Mouse (Mus musculus): Measurements from ENCODE around the gene Fgfr2. TPM values are rescaled to one million over a fixed set of nuclear protein-coding genes. Genes with fewer than 3 reads are reported as not detected.

The Fgfr2 gene
- polyA plus RNA-seq, 1 experiment from 2014 or later, result 18.5 TPM

DNA sequence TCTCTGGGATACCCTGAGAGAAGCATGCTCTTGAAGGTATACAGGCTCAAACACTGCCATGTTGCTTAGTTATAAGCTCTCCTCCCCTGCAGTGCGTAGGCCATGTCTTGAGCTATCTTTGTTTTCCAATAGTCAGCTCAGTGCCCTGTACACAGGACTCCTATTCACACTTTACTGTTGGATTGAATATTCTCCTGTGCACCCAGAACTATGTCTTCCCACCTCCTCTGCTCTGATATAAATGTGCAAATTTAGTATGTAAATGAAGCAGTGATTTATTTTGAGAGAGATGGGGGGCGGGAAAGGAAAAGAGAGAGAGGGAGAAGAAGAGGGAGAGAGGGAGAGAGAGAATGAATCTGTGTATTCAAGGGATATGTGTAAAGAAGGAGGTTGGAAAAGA lies 1267.5 kb downstream of the Fgfr2 start:
- Histone ChIP-seq H3K4me1 (no peaks in the 10 kb centered on the region), H3K36me3 (no peaks in the 10 kb centered on the region), H3K4me2 (no peak overlapping the region), H3K27me3 (replicated peaks) (no peaks in the 10 kb centered on the region), H3K4me3 (no peak overlapping the region), H3K9ac (no peak overlapping the region), H3K9me3 (replicated peaks) (no peaks in the 10 kb centered on the region), H3K27ac (no peak overlapping the region)
- ATAC-seq, result no peak
- 81% methylated on average over 2 of the region's 2 CpGs for WGBS (ENCODE audit: insufficient replicate concordance)

DNA sequence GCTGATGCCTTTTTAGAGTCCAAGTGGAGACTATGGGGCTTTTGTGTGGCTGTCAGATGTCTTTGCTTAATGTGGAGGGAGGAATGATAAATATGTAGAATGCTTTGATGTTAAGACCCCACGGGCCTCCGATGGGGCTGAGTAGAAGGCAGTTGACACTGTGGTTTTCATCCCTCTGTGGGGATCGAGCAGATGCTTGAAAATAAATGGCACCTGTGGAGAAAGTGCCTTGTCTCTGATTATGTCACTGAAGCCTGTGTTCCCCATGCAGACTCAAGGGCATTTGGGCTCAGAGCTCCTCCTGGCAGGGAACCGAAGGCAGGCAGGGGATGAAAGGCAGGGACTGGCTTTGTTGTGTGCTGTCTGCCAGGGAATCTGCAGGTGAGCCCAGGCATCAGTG lies 1272.6 kb downstream of the Fgfr2 start:
- WGBS (ENCODE audit: insufficient replicate concordance), result 47% methylated on average over 4 of the region's 4 CpGs

DNA sequence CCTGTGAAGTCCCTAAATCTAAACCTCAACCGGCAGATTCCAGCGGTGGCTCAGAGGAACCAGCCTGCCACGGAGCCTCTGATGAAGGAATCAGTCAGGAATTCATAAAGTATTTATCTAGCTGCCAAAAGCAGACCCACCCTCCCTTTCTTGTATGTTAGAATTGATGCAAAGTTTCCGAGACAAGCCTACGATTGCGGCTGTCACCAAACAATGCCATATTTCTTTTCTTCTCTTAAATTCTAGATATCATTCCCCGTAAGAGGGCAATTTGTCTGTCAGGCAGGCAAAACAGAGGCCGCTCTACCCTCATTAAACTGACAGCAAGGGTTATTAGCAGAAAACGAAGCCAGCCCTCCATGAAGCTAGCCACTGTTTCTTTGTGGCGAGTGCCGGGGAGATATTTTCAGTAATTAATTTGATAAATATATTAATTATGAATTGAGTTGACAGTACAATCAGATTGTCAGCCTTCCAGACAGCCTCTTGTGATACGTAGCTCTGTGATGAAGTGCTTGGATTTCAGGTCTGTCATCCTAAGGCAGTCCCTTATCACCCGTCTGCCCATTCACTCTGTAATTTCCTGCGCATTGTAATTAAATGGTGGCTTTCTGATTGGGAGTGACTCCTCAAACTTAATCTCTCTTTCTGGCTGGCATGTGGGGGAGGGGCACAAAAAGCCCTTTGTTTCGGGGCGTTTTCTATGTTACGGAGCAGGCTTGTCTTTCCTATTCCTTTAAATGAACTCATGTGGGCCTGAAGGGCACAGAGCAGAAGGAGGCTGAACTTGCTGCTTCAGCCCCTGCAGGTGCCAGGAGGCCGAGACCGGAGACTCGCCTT lies 1276.9 kb downstream of the Fgfr2 start:
- no peak overlapping the region for H3K4me2 ChIP-seq
- H3K4me3 ChIP-seq, result no peak overlapping the region
- ATAC-seq, result no peak
- 54% methylated on average over 20 of the region's 20 CpGs for WGBS (ENCODE audit: insufficient replicate concordance)
- no peaks in the 10 kb centered on the region for H3K4me1 ChIP-seq
- H3K27ac ChIP-seq, result no peak overlapping the region
- no peaks in the 10 kb centered on the region for H3K9me3 ChIP-seq (replicated peaks)
- H3K36me3 ChIP-seq, result no peaks in the 10 kb centered on the region
- 0 out of 2 replicates have a peak, but pooled peaks cover 4% of the 10 kb centered on the region for H3K27me3 ChIP-seq (replicated peaks)
- H3K9ac ChIP-seq, result no peak overlapping the region

More for the DNA sequence above, 1272.6 kb downstream of the Fgfr2 start:
- Histone ChIP-seq H3K27ac (no peak overlapping the region), H3K4me1 (no peaks in the 10 kb centered on the region), H3K9ac (no peak overlapping the region), H3K27me3 (replicated peaks) (no peaks in the 10 kb centered on the region), H3K4me3 (no peak overlapping the region), H3K9me3 (replicated peaks) (no peaks in the 10 kb centered on the region), H3K4me2 (no peak overlapping the region), H3K36me3 (no peaks in the 10 kb centered on the region)
- no peak for ATAC-seq

DNA sequence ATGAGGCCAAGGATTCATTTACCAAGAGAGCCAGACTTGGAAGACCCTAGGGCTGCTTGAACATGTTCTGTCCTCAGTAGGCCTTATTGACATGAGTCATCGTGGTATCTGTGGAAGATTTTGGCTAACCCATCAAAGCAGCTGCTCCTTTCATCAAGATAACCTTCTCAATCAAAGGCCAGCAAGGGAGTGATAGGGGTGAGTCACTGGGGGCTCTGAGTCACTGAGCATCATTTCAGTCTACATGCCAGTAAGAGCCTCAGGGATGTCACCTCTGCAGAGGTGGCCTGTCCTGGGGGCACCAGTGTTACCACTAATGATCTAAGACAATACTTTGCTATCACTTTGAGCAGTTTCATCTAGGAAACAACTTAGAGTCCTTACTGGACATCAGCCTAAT lies 1292.9 kb downstream of the Fgfr2 start:
- Histone ChIP-seq H3K4me2 (no peak overlapping the region), H3K9me3 (replicated peaks) (no peaks in the 10 kb centered on the region), H3K27ac (no peak overlapping the region), H3K4me3 (no peak overlapping the region), H3K4me1 (no peaks in the 10 kb centered on the region), H3K9ac (no peak overlapping the region), H3K36me3 (no peaks in the 10 kb centered on the region), H3K27me3 (replicated peaks) (no peaks in the 10 kb centered on the region)
- WGBS (ENCODE audit: insufficient replicate concordance), result 50% methylated on average over 1 of the region's 1 CpGs
- no peak for ATAC-seq

DNA sequence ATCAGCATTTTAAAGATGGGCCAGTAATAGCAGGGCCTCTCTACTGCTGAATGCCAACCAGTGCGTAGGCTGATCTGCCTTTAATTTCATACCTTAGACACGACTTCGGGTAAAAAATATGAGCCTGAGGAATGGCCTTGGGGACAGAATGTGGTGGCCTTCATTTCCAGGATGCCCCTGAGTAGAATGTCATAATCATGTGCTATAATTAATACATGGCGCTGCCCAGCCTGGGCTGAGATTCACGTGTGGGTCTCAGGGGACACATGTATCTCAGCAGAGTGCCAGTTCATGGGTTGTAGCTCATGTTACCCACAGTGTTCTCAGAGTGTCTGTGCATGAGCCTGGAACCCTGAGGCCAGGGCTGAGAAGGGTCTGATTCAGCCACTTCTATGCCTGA lies 1296.3 kb downstream of the Fgfr2 start:
- H3K36me3 ChIP-seq, result no peaks in the 10 kb centered on the region
- WGBS (ENCODE audit: insufficient replicate concordance), result 71% methylated on average over 5 of the region's 5 CpGs
- H3K9ac ChIP-seq, result no peak overlapping the region
- H3K4me1 ChIP-seq, result no peaks in the 10 kb centered on the region
- no peak overlapping the region for H3K4me3 ChIP-seq
- H3K4me2 ChIP-seq, result no peak overlapping the region
- no peak for ATAC-seq
- no peak overlapping the region for H3K27ac ChIP-seq
- no peaks in the 10 kb centered on the region for H3K9me3 ChIP-seq (replicated peaks)
- no peaks in the 10 kb centered on the region for H3K27me3 ChIP-seq (replicated peaks)

DNA sequence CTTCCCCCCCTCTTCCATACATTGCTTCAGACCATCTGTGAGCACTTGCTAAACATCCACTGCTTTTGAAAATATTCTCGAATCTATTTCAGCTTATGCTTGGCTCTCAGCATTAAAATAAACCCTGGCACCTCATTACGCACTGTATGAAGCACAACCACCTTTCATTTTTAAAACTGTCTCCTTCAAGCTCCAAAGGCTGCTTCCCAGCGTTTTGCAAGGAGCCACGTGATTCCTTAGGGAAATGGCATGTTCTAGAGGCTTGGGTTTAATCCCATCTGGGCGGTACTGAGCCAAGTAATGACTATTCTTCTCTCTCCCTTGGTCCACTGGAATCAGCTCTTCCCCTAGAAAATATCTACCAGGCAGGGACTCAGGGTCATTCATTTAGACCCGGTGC lies 1305.2 kb downstream of the Fgfr2 start:
- H3K4me3 ChIP-seq, result no peak overlapping the region
- H3K9me3 ChIP-seq (replicated peaks), result no peaks in the 10 kb centered on the region
- H3K27ac ChIP-seq, result no peak overlapping the region
- no peaks in the 10 kb centered on the region for H3K4me1 ChIP-seq
- H3K9ac ChIP-seq, result no peak overlapping the region
- no peak overlapping the region for H3K4me2 ChIP-seq
- no peaks in the 10 kb centered on the region for H3K27me3 ChIP-seq (replicated peaks)
- ATAC-seq, result no peak
- 62% methylated on average over 6 of the region's 6 CpGs for WGBS (ENCODE audit: insufficient replicate concordance)
- H3K36me3 ChIP-seq, result no peaks in the 10 kb centered on the region

DNA sequence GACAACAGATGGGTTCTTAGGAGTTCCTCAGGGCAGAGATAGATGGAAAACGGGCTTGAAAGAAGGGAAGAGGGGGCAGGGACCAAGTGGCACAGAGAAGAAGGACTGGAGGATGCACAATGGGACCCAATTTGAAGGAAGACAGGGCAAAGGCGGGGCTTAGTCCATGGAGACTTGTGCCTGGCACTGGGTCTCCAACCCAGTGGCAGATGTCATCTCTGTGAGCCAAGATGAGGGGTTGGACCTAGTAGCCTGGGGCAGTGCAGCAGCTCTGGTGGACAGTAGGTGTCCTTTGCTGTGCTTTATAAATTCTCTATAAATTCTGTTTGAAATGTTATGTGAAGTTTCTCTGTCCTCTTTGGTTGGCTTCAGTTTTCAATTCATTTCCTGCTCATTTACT lies 1306.5 kb downstream of the Fgfr2 start:
- Histone ChIP-seq H3K9ac (no peak overlapping the region), H3K36me3 (no peaks in the 10 kb centered on the region), H3K27ac (no peak overlapping the region), H3K4me2 (no peak overlapping the region), H3K4me3 (no peak overlapping the region), H3K9me3 (replicated peaks) (no peaks in the 10 kb centered on the region), H3K27me3 (replicated peaks) (no peaks in the 10 kb centered on the region), H3K4me1 (no peaks in the 10 kb centered on the region)
- WGBS (ENCODE audit: insufficient replicate concordance), result 36% methylated on average over 2 of the region's 2 CpGs
- ATAC-seq, result no peak

DNA sequence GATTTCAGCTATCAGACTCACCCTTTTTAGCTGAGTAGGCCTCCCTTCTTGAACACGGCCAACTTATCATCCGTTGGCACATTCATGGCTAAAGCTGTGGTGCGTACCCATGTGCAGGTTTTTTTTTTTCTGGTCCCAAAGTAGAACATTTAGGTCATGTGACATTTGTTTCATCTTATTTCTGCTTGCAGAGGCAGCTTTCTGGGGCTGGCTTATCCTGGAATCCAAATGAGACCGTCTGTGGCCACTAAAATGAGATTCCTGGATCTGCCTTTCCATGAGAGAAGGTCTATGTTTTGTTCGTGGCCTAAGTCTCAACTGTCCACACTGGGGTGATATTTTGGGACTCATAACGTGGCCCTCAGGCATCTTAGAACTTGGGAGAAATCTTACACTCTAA lies 1311.0 kb downstream of the Fgfr2 start:
- Histone ChIP-seq H3K4me1 (no peaks in the 10 kb centered on the region), H3K27me3 (replicated peaks) (no peaks in the 10 kb centered on the region), H3K9me3 (replicated peaks) (no peaks in the 10 kb centered on the region), H3K27ac (peak overlapping the region; percentile 32; the same call in 1 of the 2 replicates), H3K4me3 (no peak overlapping the region), H3K36me3 (no peaks in the 10 kb centered on the region), H3K9ac (no peak overlapping the region), H3K4me2 (no peak overlapping the region)
- WGBS (ENCODE audit: insufficient replicate concordance), result 56% methylated on average over 6 of the region's 6 CpGs
- no peak for ATAC-seq

DNA sequence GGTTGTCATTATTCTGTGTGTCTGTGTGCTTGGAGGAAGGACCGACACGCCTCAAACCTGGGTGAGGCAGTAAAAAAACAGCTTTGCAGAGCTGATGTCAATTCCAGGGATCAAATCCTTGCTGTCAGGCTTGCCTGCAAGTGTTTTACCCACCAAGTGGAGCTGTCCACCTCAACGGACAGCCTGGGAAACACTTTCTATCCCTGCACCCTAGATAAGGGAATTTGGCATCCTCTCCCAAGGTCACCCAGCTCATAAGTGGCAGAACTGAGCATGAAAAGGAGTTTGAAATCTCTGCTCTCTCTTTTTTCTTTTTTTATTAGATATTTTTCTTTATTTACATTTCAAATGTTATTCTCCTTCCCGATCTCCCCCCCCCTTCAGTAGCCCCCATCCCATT lies 1312.2 kb downstream of the Fgfr2 start:
- Histone ChIP-seq H3K4me3 (no peak overlapping the region), H3K9me3 (replicated peaks) (no peaks in the 10 kb centered on the region), H3K27ac (no peak overlapping the region), H3K4me1 (no peaks in the 10 kb centered on the region), H3K36me3 (no peaks in the 10 kb centered on the region), H3K27me3 (replicated peaks) (no peaks in the 10 kb centered on the region), H3K4me2 (no peak overlapping the region), H3K9ac (no peak overlapping the region)
- WGBS (ENCODE audit: insufficient replicate concordance), result 53% methylated on average over 4 of the region's 4 CpGs
- no peak for ATAC-seq

DNA sequence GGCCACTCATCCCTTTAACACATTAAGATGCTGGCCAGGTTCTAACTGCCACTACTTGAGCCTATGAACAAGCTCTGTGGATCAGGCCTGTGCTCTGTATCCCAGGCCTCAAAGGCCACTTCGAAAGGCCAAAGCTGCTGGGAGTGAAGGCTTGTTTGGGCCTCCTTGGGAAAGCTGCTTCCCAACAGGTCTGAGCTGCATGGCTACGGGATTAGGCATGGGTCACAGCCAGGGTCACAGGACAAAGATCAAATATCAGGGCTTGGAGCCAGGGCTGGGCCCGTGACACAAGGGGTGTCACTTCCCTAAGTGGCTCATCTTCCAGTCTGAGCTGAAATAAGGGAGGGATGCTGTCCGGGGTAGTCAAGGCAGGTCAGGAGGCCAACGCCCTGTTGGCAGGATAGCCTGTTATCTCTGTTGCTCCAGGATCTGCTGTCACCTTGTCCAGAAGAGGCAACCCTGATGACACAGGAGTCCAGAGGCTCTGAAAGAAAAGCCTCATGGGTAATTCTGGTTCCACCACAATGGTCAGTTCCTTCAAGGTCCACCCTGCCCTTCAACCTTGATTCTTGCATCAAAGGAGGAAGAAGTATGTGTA lies 1313.5 kb downstream of the Fgfr2 start:
- no peak overlapping the region for H3K27ac ChIP-seq
- H3K9ac ChIP-seq, result no peak overlapping the region
- H3K36me3 ChIP-seq, result no peaks in the 10 kb centered on the region
- H3K4me2 ChIP-seq, result no peak overlapping the region
- H3K9me3 ChIP-seq (replicated peaks), result no peaks in the 10 kb centered on the region
- 41% methylated on average over 5 of the region's 5 CpGs for WGBS (ENCODE audit: insufficient replicate concordance)
- ATAC-seq, result peak; percentile 79
- no peak overlapping the region for H3K4me3 ChIP-seq
- no peaks in the 10 kb centered on the region for H3K27me3 ChIP-seq (replicated peaks)
- no peaks in the 10 kb centered on the region for H3K4me1 ChIP-seq

DNA sequence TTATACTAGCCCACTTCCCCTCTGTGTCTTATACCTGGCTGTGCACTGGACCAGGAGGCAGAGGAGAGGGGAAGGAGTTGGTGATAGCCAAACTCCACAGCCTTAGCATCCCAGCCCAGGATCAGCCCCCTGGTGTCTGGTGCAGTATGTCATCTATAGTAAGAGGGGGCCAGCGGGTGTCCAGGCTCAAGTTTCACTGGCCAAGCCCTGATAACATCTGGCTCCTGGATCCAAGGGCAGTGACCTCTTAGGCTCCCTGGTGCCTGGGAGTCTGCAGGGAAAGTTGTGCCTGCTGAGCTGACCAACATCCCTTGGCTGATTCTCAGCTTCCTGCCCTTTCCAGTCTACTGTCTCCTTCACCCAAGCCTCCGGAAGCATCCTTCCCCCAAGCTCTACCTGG lies 1315.9 kb downstream of the Fgfr2 start:
- no peak for ATAC-seq
- Histone ChIP-seq H3K4me2 (no peak overlapping the region), H3K27me3 (replicated peaks) (no peaks in the 10 kb centered on the region), H3K9me3 (replicated peaks) (no peaks in the 10 kb centered on the region), H3K4me3 (no peak overlapping the region), H3K36me3 (no peaks in the 10 kb centered on the region), H3K9ac (no peak overlapping the region), H3K4me1 (no peaks in the 10 kb centered on the region), H3K27ac (no peak overlapping the region)
- WGBS (ENCODE audit: insufficient replicate concordance), result 26% methylated on average over 2 of the region's 2 CpGs

DNA sequence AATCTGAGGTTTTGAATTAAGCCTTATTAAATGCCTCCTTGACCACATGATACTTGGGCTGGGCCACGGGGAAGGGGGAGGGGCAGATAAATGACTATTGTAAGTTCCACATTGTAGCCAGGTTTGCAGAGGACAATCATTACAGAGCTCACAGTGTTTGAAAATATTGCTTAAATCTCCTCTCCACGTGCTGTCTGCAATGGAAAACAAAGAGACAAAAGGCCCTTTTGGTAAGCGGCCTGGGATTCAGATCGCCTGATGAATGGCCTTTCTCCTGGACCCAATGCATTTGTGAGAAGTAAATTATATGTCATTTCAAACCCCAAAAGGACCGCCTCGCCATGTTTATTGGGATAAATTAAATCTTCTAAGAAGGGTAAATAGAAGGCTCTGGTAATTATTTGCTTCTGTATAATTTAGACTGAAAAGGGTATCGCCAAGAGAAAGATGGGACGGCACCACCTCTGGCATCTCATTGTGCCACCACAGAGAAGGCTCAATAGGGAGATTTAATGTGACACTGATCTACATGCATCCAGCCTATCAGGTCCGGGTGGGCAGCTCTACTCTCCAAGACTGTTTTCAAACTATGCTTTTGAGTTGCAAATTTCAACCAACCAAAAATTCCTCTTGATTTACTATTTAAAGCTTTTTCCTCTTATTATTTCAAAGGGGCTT lies 1317.5 kb downstream of the Fgfr2 start:
- Histone ChIP-seq H3K4me3 (no peak overlapping the region), H3K4me2 (no peak overlapping the region), H3K4me1 (no peaks in the 10 kb centered on the region), H3K9ac (no peak overlapping the region), H3K27me3 (replicated peaks) (no peaks in the 10 kb centered on the region), H3K9me3 (replicated peaks) (no peaks in the 10 kb centered on the region), H3K36me3 (no peaks in the 10 kb centered on the region), H3K27ac (no peak overlapping the region)
- ATAC-seq, result no peak
- WGBS (ENCODE audit: insufficient replicate concordance), result 68% methylated on average over 9 of the region's 9 CpGs

All from liver, embryonic 12.5 days (tissue).